In the genomic region with DNA sequence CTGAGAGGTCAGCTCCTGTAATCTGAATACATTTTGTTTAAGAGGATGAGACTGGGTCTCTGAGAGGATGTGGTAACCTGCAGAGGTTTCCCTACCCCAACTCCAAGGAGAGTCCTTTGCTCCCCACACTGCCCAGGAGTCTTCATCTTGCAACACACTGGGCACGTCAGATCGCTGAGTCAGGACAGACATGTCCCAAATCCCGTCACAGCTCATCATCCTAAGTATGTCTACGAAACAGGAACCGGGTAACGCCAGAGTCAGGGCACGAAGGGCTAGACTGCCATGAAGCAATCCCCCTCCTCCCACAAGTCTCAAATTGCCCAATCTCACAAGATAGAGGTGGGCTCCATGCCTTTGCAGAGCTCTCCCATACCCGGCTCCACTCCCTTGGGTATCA, we compare ENCODE assay signal across 12 mouse cellular contexts. TPM values are rescaled to one million over a fixed set of nuclear protein-coding genes. Genes with fewer than 3 reads are reported as not detected.
DNase-seq lines count a peak whose midpoint lies in the region; ATAC-seq and TF ChIP-seq lines count a peak whose summit lies in the region.
"Had no signal": no experiment of that assay in that cellular context is flagged by ENCODE, and none has a peak within 500 bp of the region (broad histone marks: within the 10 kb centered on the region; RNA-seq: fewer than 3 reads in every experiment).

No protein-coding gene starts in this region.

- no peak for DNase-seq in kidney, postnatal 10 days
- DNase-seq in layer of hippocampus, adult 8-10 months (ENCODE audit: low spot score in 2 of 2): no peak
- DNase-seq in right cerebral cortex, postnatal 14 days: no peak
- DNase-seq: heart, postnatal 14 days; right cerebral cortex, adult 18-20 months; thymus, adult 18-20 months had no signal

- no peak for TF ChIP-seq CTCF in ES-Bruce4 (IDR thresholded peaks at IDR 0.05; ENCODE audit: low read depth, low read length)

- H3K27me3 ChIP-seq in kidney, embryonic 15.5 days: no peaks in the 10 kb centered on the region
- H3K27me3 ChIP-seq in ES-Bruce4 (ENCODE audit: control insufficient read depth, insufficient read depth, low read length, poor library complexity, severe bottlenecking): no peaks in the 10 kb centered on the region
- H3K27me3 ChIP-seq: limb, embryonic 12.5 days had no signal

- no peak for TF ChIP-seq POLR2A in ES-Bruce4 (IDR thresholded peaks at IDR 0.05; ENCODE audit: insufficient read depth, low read length)

- ATAC-seq in kidney, embryonic 15.5 days (replicated peaks; ENCODE audit: low FRiP score): no peak
- ATAC-seq in common myeloid progenitor, adult 5-6 weeks (replicated peaks; ENCODE audit: low read depth, poor library complexity, severe bottlenecking): peak; percentile 39
- peak; percentile 75 for ATAC-seq in megakaryocyte, adult 5-6 weeks (ENCODE audit: poor library complexity, severe bottlenecking)
- ATAC-seq: Patski had no signal

- H3K9ac ChIP-seq in kidney, embryonic 15.5 days: no peak overlapping the region
- no peak overlapping the region for H3K9ac ChIP-seq in ES-Bruce4 (ENCODE audit: low read depth, poor library complexity, severe bottlenecking)
- H3K9ac ChIP-seq: limb, embryonic 12.5 days had no signal

- peaks cover 26% of the 10 kb centered on the region for H3K4me1 ChIP-seq in kidney, embryonic 15.5 days
- H3K4me1 ChIP-seq in ES-Bruce4 (ENCODE audit: control insufficient read depth, insufficient read depth, low read length): peaks cover 5% of the 10 kb centered on the region

- peak overlapping the region; percentile 70; the same call in 1 of the 2 replicates for H3K4me2 ChIP-seq in kidney, embryonic 15.5 days

- H3K36me3 ChIP-seq in kidney, embryonic 15.5 days: peaks cover 46% of the 10 kb centered on the region
- H3K36me3 ChIP-seq in ES-Bruce4 (ENCODE audit: control insufficient read depth, insufficient read depth, low read length, poor library complexity, severe bottlenecking): peaks cover 15% of the 10 kb centered on the region; the same call in 1 of the 2 replicates

- TF ChIP-seq EP300 in ES-Bruce4 (IDR thresholded peaks at IDR 0.05; ENCODE audit: insufficient read depth, low read depth, low read length): no peak

- H3K4me3 ChIP-seq in kidney, embryonic 15.5 days (replicated peaks): no peak overlapping the region
- peak overlapping the region; percentile 2; the same call in 1 of the 2 replicates for H3K4me3 ChIP-seq in ES-Bruce4 (ENCODE audit: low read depth, low read length)
- H3K4me3 ChIP-seq: limb, embryonic 12.5 days had no signal

- no peak overlapping the region for H3K27ac ChIP-seq in kidney, embryonic 15.5 days
- H3K27ac ChIP-seq in ES-Bruce4 (ENCODE audit: insufficient read depth, low read length): no peak overlapping the region
- H3K27ac ChIP-seq: limb, embryonic 12.5 days had no signal

- H3K9me3 ChIP-seq in kidney, embryonic 15.5 days (replicated peaks): no peaks in the 10 kb centered on the region
- no peaks in the 10 kb centered on the region for H3K9me3 ChIP-seq in ES-Bruce4 (replicated peaks; ENCODE audit: control insufficient read depth, insufficient read depth, low read length, poor library complexity, severe bottlenecking)
- H3K9me3 ChIP-seq: limb, embryonic 12.5 days had no signal

- 63% methylated on average over 8 of the region's 8 CpGs for WGBS in kidney, embryonic 15.5 days

RNA-seq across cellular contexts. Expression of a gene that starts 2.5 kb away (rescaled TPM):
- 174 and 196 TPM in 2 replicates for polyA plus RNA-seq in kidney, embryonic 15.5 days (2015; fragmentation: Nextera tagmentation; extraction: Ambion mirVana)
- polyA plus RNA-seq in ES-Bruce4 (2011; ENCODE audit: insufficient read depth, insufficient read length, low read depth, missing spikeins): 115 and 127 TPM in 2 replicates
- total RNA-seq in common myeloid progenitor, adult 5-6 weeks (2017): 43.7 and 53.7 TPM in 2 replicates
- 50.6 and 60.4 TPM in 2 replicates for total RNA-seq in megakaryocyte, adult 5-6 weeks (2015)
- 85.1 and 110 TPM in 2 replicates for total RNA-seq in megakaryocyte, adult 5-6 weeks (2017)
- total RNA-seq in layer of hippocampus, adult 8-10 months (2022): 100 to 1,000 TPM; 126 to 154 (median 145) TPM

RNA-seq across cellular contexts. Expression of a gene that starts 46.5 kb away (rescaled TPM):
- polyA plus RNA-seq in kidney, embryonic 15.5 days (2015; fragmentation: Nextera tagmentation; extraction: Ambion mirVana): 1.1 TPM in 2 replicates
- polyA plus RNA-seq in ES-Bruce4 (2011; ENCODE audit: insufficient read depth, insufficient read length, low read depth, missing spikeins): 0.26 TPM in 1 of 2 replicates, not detected in the other
- not detected in 2 replicates for total RNA-seq in common myeloid progenitor, adult 5-6 weeks (2017)
- not detected in 2 replicates for total RNA-seq in megakaryocyte, adult 5-6 weeks (2015)
- not detected in 2 replicates for total RNA-seq in megakaryocyte, adult 5-6 weeks (2017)
- 10 to 100 TPM; 15.9 to 23.8 (median 17.4) TPM for total RNA-seq in layer of hippocampus, adult 8-10 months (2022)

Comparison
In these comparisons a context has a peak if more than half of its experiments do, and no peak if none do; other contexts are left out.
1. RNA of a gene that starts 46.5 kb away (total RNA-seq): 15.9 to 23.8 TPM in layer of hippocampus, adult 8-10 months; not detected in common myeloid progenitor, adult 5-6 weeks and not detected in megakaryocyte, adult 5-6 weeks; every median in the first group is over 10 times any median in the second.